Mouse (Mus musculus): Measurements from ENCODE around the gene Atp2b1. TPM values are rescaled to one million over a fixed set of nuclear protein-coding genes. Genes with fewer than 3 reads are reported as not detected.

The Atp2b1 gene
- polyA plus RNA-seq, 1 experiment, result 113 TPM

DNA sequence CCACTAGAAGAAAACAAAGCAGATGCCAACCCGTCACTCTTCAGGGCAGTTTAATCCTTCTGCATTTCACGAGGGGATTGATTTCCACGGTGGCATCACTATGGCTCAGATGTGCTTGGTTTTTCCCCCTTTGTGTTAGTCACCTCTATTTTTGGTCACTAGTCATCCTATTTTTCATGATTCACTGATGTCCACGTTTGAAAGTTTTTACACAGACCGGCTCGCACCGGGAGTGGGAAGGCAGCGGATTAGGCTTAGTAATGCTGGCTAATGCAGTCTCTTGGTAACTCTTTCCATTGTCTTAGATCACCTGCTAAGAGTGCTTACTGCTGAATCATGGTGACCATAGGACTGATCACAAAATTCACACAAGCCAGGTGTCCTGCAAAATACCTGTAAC lies 29.7 kb downstream of the Atp2b1 start:
- 64% methylated on average over 8 of the region's 8 CpGs for WGBS
- TF ChIP-seq CTCF (IDR thresholded peaks at IDR 0.05; ENCODE audit: borderline replicate concordance, insufficient read depth, low read depth, low read length), result no peak
- no peak for TF ChIP-seq POLR2A (IDR thresholded peaks at IDR 0.05; ENCODE audit: borderline replicate concordance, insufficient read depth, low read length)
- Histone ChIP-seq H3K27ac (ENCODE audit: insufficient read depth, low read length) (no peak overlapping the region), H3K4me1 (ENCODE audit: control insufficient read depth, insufficient read depth, low read length) (peaks cover 11% of the 10 kb centered on the region), H3K4me3 (replicated peaks; ENCODE audit: insufficient read depth, low read depth, low read length) (no peak overlapping the region), H3K27me3 (ENCODE audit: control insufficient read depth, insufficient read depth, low read length) (no peaks in the 10 kb centered on the region)
- DNase-seq, result no peak

DNA sequence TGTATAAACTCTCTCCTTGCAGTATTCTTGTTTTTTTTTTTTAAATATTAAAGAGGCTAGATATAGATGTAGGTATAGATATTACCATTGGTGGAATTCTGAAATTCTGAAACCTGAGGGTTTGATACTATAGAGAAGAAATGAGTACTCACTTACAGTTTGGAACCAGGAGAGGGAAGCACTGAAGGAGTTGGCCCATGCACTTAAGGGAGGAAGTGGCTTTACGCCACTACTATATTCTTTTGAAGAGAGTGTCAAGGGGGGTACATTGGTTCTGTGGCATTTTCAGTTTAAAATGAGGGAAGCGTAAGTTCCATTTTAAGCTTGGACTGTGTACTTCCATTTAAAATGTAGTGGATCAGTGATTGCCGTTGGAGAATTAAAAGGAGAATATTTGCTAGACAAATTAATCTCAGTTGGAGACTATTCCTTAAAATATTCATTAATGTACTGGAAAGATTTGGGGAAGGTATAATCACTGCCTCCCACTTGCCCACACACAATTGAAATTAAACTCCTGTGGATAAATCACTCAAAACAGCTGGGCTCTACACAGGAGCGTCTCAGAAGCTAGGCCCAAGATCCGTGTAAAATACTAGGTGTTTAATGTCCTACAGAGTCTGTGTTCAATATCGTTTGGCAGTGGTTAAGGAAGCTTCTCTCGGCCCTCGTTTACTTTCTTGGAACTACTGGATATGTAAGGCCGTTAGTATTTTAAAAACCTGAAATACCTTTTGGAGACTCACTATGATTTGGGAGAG lies 32.0 kb downstream of the Atp2b1 start:
- Histone ChIP-seq H3K27ac (ENCODE audit: insufficient read depth, low read length) (no peak overlapping the region), H3K27me3 (ENCODE audit: control insufficient read depth, insufficient read depth, low read length) (no peaks in the 10 kb centered on the region), H3K4me1 (ENCODE audit: control insufficient read depth, insufficient read depth, low read length) (peaks cover 11% of the 10 kb centered on the region), H3K4me3 (replicated peaks; ENCODE audit: insufficient read depth, low read depth, low read length) (no peak overlapping the region)
- no peak for TF ChIP-seq POLR2A (IDR thresholded peaks at IDR 0.05; ENCODE audit: borderline replicate concordance, insufficient read depth, low read length)
- no peak for TF ChIP-seq CTCF (IDR thresholded peaks at IDR 0.05; ENCODE audit: borderline replicate concordance, insufficient read depth, low read depth, low read length)
- WGBS, result 50% methylated on average over 9 of the region's 9 CpGs
- DNase-seq, result no peak

DNA sequence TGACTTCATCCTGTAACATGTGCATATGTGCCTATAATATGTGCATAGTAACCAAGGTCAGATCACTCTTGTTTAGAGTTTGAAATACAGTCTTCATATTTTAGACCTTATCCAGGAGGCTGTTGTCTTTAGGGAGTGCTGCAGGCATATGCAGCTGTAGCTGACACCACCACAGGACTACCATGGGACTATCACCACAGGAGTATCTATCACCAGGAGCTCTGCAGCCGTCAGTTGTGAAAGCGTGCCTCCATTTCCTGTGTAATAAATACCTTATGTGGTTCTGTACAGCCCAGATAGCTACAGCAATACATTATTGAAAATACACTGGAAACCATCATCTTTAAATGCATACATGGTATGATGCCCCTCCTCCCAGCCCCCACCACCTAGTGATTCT lies 33.0 kb downstream of the Atp2b1 start:
- DNase-seq, result no peak
- Histone ChIP-seq H3K27ac (ENCODE audit: insufficient read depth, low read length) (no peak overlapping the region), H3K4me1 (ENCODE audit: control insufficient read depth, insufficient read depth, low read length) (peaks cover 17% of the 10 kb centered on the region), H3K4me3 (replicated peaks; ENCODE audit: insufficient read depth, low read depth, low read length) (no peak overlapping the region), H3K27me3 (ENCODE audit: control insufficient read depth, insufficient read depth, low read length) (no peaks in the 10 kb centered on the region)
- TF ChIP-seq POLR2A (IDR thresholded peaks at IDR 0.05; ENCODE audit: borderline replicate concordance, insufficient read depth, low read length), result no peak
- TF ChIP-seq CTCF (IDR thresholded peaks at IDR 0.05; ENCODE audit: borderline replicate concordance, insufficient read depth, low read depth, low read length), result no peak
- whole genome bisulfite sequencing, result 41% methylated on average over 2 of the region's 2 CpGs

DNA sequence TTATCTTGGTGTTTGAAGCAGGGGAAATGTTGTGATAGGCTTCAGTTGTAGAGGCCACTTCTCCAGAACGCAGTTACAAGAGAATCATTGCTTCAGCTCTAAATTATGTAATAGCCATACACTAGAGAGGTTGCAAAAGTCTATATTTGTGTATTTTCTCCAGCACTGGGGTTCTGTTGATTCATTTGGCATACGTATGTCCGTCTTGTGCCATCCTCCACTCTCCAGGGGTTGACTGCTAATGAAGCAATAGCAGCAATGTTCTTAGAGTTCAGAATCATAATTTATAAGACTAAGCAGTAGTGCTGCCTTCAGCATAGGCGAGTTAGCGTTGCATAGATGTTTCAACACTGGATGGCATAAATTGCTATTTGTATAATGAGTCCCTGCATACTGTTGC lies 33.9 kb downstream of the Atp2b1 start:
- no peak for TF ChIP-seq POLR2A (IDR thresholded peaks at IDR 0.05; ENCODE audit: borderline replicate concordance, insufficient read depth, low read length)
- TF ChIP-seq CTCF (IDR thresholded peaks at IDR 0.05; ENCODE audit: borderline replicate concordance, insufficient read depth, low read depth, low read length), result no peak
- Histone ChIP-seq H3K27me3 (ENCODE audit: control insufficient read depth, insufficient read depth, low read length) (no peaks in the 10 kb centered on the region), H3K4me1 (ENCODE audit: control insufficient read depth, insufficient read depth, low read length) (peaks cover 17% of the 10 kb centered on the region), H3K27ac (ENCODE audit: insufficient read depth, low read length) (no peak overlapping the region), H3K4me3 (replicated peaks; ENCODE audit: insufficient read depth, low read depth, low read length) (no peak overlapping the region)
- 39% methylated on average over 5 of the region's 5 CpGs for WGBS
- DNase-seq, result no peak

DNA sequence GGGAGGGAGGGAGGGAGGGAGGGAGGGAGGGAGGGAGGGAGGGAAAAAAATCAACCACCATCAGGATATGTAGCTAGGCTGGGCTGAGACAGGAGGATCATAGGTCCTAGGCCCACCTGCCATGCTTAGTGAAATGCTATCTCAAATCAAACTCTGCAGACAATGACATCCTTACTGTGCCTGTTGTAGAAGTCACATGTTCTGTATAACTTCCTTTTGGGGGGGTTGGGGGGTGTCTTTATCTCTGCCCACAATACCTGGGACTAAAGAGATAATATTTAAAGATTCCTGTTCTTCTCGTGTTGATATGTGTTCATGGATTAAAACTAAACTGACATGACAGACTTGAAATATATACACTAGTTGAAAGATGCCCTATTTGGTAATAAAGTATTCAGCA lies 35.5 kb downstream of the Atp2b1 start:
- WGBS, result 71% methylated on average over 1 of the region's 1 CpGs
- no peak overlapping the region for H3K27ac ChIP-seq (ENCODE audit: insufficient read depth, low read length)
- TF ChIP-seq CTCF (IDR thresholded peaks at IDR 0.05; ENCODE audit: borderline replicate concordance, insufficient read depth, low read depth, low read length), result no peak
- TF ChIP-seq POLR2A (IDR thresholded peaks at IDR 0.05; ENCODE audit: borderline replicate concordance, insufficient read depth, low read length), result no peak
- H3K27me3 ChIP-seq (ENCODE audit: control insufficient read depth, insufficient read depth, low read length), result no peaks in the 10 kb centered on the region
- H3K4me3 ChIP-seq (replicated peaks; ENCODE audit: insufficient read depth, low read depth, low read length), result no peak overlapping the region
- peaks cover 19% of the 10 kb centered on the region; the same call in 1 of the 2 replicates for H3K4me1 ChIP-seq (ENCODE audit: control insufficient read depth, insufficient read depth, low read length)
- DNase-seq, result no peak

DNA sequence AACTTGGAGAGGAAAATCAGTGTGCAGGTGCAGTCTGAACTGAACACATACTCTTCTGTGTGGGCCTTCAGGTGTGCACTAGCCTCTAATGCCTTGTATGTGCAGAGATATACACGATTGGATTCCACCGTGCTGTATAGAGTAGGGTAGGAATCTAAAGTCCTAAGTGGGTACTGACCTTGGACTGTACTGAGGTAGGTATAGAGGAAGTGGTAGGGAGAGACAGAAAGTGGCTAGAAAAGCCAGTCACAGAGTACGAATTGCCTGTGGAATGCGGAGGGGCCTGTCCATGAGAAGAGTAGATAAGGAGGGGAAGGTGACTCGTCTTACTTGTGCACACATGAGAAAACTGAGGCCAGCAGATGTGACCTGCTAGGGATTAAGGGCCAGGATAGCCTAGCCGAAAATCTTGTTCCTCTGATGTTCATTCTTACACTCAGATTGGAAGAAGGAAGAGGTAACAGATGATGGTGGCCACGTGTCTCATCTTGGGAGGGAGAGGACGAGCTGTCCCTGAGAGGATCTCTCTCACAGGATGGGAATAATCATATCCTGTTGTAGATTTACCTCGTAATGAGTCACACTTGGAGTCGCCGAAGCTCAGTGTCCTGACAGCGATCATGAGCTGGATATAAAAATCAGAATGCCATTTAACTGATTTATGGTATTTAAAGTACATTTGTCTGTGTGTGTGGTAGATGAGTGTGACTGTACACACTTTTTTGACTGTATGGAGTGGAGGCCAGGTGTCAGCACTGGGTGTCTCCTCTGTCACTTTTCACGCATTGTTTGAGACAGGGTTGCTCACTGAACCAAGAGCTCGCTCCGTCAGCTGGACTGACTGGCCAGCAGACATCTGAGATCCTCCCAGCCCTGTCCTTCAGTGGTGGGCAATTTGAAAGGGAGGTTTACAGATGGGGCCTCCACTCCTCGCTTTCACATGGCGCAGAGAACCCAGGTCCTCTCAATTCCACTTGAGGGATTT lies 37.4 kb downstream of the Atp2b1 start:
- peak in 1 of 2 experiments; percentile 47 for DNase-seq
- Histone ChIP-seq H3K27me3 (ENCODE audit: control insufficient read depth, insufficient read depth, low read length) (no peaks in the 10 kb centered on the region), H3K27ac (ENCODE audit: insufficient read depth, low read length) (peak overlapping the region; percentile 46; the same call in 1 of the 2 replicates), H3K4me1 (ENCODE audit: control insufficient read depth, insufficient read depth, low read length) (peaks cover 19% of the 10 kb centered on the region; the same call in 1 of the 2 replicates), H3K4me3 (replicated peaks; ENCODE audit: insufficient read depth, low read depth, low read length) (no peak overlapping the region)
- 50% methylated on average over 17 of the region's 17 CpGs for WGBS
- TF ChIP-seq POLR2A (IDR thresholded peaks at IDR 0.05; ENCODE audit: borderline replicate concordance, insufficient read depth, low read length), result no peak
- TF ChIP-seq CTCF (IDR thresholded peaks at IDR 0.05; ENCODE audit: borderline replicate concordance, insufficient read depth, low read depth, low read length), result no peak

DNA sequence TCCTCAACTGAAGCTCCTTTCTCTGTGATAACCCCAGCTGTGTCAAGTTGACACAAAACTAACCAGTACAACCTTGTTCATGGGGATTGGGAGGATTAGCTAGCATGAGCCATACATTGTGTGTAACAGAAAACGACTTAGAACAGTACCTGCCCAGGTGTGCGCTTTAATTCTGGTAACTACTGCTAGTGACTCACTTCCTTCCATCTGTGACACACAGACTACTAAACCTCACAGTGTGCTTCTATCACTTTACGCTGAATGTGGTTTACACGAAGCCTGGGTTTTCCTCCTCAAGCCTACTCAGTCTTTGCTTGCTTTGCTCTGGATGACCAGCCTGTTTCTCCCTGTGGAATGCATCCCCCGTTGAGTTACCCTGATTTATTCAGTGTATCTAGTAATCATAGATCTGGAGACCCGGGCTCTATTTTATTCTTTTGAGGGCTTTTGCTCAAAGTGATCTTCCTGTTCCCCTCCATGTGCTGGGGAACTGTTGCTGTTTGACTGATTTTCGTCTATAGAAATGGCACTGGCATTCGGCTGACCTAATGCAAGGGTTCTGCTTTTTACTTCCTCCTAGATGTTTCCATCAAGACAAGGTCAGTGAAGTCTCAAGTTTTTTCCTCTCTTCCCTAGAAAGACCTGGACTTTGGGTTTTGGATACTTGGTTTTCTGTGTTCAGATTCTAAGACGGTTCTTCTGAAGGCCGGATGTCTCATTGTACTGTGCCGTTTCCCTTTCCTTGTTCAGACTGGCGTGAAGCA lies 40.2 kb downstream of the Atp2b1 start:
- H3K27ac ChIP-seq (ENCODE audit: insufficient read depth, low read length), result no peak overlapping the region
- H3K27me3 ChIP-seq (ENCODE audit: control insufficient read depth, insufficient read depth, low read length), result no peaks in the 10 kb centered on the region
- H3K4me1 ChIP-seq (ENCODE audit: control insufficient read depth, insufficient read depth, low read length), result peaks cover 9% of the 10 kb centered on the region; the same call in 1 of the 2 replicates
- TF ChIP-seq POLR2A (IDR thresholded peaks at IDR 0.05; ENCODE audit: borderline replicate concordance, insufficient read depth, low read length), result no peak
- no peak overlapping the region for H3K4me3 ChIP-seq (replicated peaks; ENCODE audit: insufficient read depth, low read depth, low read length)
- no peak for DNase-seq
- WGBS, result 80% methylated on average over 12 of the region's 12 CpGs

Data from cerebellum, adult 2 months (tissue).